Mouse (Mus musculus) bone marrow, adult 2 months (tissue): Measurements from ENCODE around the gene Atxn1. TPM values are rescaled to one million over a fixed set of nuclear protein-coding genes. Genes with fewer than 3 reads are reported as not detected.

Source experiments
- H3K27ac ChIP-seq: fragments of 200-500 bp; 2 replicates; pipeline ENCODE4 v1.5.1; 2012; ENCODE audit warnings: low read depth, mild to moderate bottlenecking, control low read depth, inconsistent platforms, low read length; ENCODE audit not compliant: control insufficient read depth, poor library complexity, insufficient read depth
- H3K4me1 ChIP-seq: fragments of 200-500 bp; 2 replicates; pipeline ENCODE4 v1.6.1; 2011; ENCODE audit warnings: low read length; ENCODE audit not compliant: control insufficient read depth, insufficient read depth
- H3K4me3 ChIP-seq: fragments of 200-500 bp; replicated peaks from 2 replicates; pipeline ENCODE3; 2011; ENCODE audit warnings: mild to moderate bottlenecking, low read depth, low read length, control low read depth; ENCODE audit not compliant: control insufficient read depth
- CTCF ChIP-seq: fragments of 200-500 bp; IDR thresholded peaks from 2 replicates; pipeline ENCODE4 v1.5.1; 2011; ENCODE audit warnings: low read length, control low read depth; ENCODE audit not compliant: control insufficient read depth, insufficient read depth
- POLR2A ChIP-seq: fragments of 200-500 bp; IDR thresholded peaks from 2 replicates; pipeline ENCODE4 v1.6.1; 2011; ENCODE audit warnings: low read depth, mild to moderate bottlenecking, control low read depth, low read length, borderline replicate concordance; ENCODE audit not compliant: control insufficient read depth
- WGBS: fragments of 180-500 bp; shearing (Covaris S2); methylation state at CpG from one replicate; pipeline ENCODE4 v1.1.7; 2018; 5-methylcytosine and 5-hydroxymethylcytosine counted together
- polyA plus RNA-seq: library from polyadenylated mRNA; stranded (reverse); fragments of >200 nt; gene quantifications from 2 replicates; pipeline ENCODE4 v1.2.4, GENCODE M21; 2011; ENCODE audit warnings: low replicate concordance; ENCODE audit not compliant: missing spikeins, insufficient read depth, insufficient read length

Atxn1 gene
- polyA plus RNA-seq, 1 experiment: 5.8 TPM

DNA sequence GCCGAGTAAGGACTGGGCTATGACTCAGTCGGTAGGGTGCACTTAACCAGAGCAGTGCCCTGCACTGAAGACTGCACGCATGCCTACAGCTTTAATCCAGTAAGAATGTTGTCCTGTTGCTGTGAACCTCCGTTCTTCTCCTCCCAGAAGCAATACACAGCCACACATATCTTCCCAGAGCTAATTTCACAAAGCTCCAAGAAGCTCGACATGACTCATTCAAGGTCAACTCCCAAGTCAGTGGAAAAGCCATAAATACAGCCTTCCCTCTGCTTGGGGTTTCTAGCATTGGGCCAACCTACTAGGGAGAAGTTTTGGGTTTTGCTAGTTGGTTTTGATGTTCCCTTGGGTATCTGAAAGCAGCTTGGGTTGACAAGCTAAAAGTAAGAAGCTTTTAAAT is 33.6 kb downstream of the Atxn1 start:
- Histone ChIP-seq H3K4me3 (no peak overlapping the region), H3K4me1 (no peaks in the 10 kb centered on the region; the same call in 1 of the 2 replicates), H3K27ac (no peak overlapping the region)
- 89% methylated on average over 5 of the region's 5 CpGs for WGBS
- no peak for TF ChIP-seq CTCF
- no peak for TF ChIP-seq POLR2A

GRCm38 (mm10) chr13:45929744-45930143 is 35.1 kb downstream of the Atxn1 start:
- no peak for TF ChIP-seq POLR2A
- no peak for TF ChIP-seq CTCF
- H3K4me1 ChIP-seq: no peaks in the 10 kb centered on the region; the same call in 1 of the 2 replicates
- no peak overlapping the region for H3K27ac ChIP-seq
- no peak overlapping the region for H3K4me3 ChIP-seq
- WGBS: 25% methylated on average over 5 of the region's 5 CpGs

DNA sequence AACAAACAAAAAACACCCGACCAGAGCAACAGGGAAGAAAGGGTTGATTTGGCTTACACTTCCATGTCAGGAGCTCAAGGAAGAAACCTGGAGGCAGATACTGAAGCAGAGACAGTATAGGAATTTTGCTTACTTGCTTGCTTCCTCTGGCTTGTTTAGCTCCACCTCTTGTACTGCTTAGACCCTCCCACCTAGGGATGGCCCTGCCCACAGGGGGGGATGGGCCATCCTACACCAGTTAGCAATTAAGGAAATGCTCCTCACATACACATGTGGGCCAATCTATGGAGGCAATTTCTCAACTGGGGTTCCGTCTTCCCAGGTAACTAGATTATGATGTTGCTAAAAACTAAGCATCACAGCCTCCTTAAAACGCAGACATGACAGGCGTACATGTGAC is 39.5 kb downstream of the Atxn1 start:
- H3K27ac ChIP-seq: no peak overlapping the region

GRCm38 (mm10) chr13:45924555-45924954 is 40.3 kb downstream of the Atxn1 start:
- Histone ChIP-seq H3K27ac (no peak overlapping the region), H3K4me3 (no peak overlapping the region)

More for the DNA sequence above, 39.5 kb downstream of the Atxn1 start:
- Histone ChIP-seq H3K4me1 (peaks cover 4% of the 10 kb centered on the region; the same call in 1 of the 2 replicates), H3K4me3 (no peak overlapping the region)
- no peak for TF ChIP-seq CTCF
- no peak for TF ChIP-seq POLR2A
- WGBS: 49% methylated on average over 4 of the region's 4 CpGs

GRCm38 (mm10) chr13:45923086-45923485 is 41.7 kb downstream of the Atxn1 start:
- peaks cover 4% of the 10 kb centered on the region; the same call in 1 of the 2 replicates for H3K4me1 ChIP-seq
- no peak overlapping the region for H3K27ac ChIP-seq
- H3K4me3 ChIP-seq: no peak overlapping the region
- WGBS: 90% methylated on average over 1 of the region's 1 CpGs
- TF ChIP-seq CTCF (no peak), POLR2A (no peak)

More at GRCm38 (mm10) chr13:45924555-45924954, 40.3 kb downstream of the Atxn1 start:
- WGBS: 1% methylated on average over 7 of the region's 7 CpGs
- peaks cover 4% of the 10 kb centered on the region; the same call in 1 of the 2 replicates for H3K4me1 ChIP-seq
- TF ChIP-seq CTCF (no peak), POLR2A (no peak)

DNA sequence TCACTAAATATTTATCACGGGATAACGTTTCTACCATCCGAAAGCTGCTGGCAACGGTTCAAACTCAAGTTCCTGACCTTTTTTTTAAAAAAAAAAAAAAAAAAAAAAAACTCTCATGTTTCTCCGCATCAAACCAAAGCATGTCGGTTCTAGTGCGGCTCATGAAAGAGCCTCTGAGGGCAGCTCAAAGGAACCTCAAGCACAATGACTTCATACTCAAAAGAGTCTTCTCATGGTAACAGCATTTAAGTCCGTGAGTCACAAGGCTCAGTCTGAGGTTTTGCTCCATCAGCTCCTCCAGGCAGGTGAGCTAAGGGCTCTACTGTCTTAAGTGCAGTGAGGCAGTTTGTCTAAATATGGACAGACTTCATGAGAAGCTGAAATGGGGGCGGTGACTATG is 42.3 kb downstream of the Atxn1 start:
- H3K4me1 ChIP-seq: peaks cover 4% of the 10 kb centered on the region; the same call in 1 of the 2 replicates
- WGBS: 6% methylated on average over 9 of the region's 9 CpGs
- TF ChIP-seq CTCF (no peak), POLR2A (no peak)

DNA sequence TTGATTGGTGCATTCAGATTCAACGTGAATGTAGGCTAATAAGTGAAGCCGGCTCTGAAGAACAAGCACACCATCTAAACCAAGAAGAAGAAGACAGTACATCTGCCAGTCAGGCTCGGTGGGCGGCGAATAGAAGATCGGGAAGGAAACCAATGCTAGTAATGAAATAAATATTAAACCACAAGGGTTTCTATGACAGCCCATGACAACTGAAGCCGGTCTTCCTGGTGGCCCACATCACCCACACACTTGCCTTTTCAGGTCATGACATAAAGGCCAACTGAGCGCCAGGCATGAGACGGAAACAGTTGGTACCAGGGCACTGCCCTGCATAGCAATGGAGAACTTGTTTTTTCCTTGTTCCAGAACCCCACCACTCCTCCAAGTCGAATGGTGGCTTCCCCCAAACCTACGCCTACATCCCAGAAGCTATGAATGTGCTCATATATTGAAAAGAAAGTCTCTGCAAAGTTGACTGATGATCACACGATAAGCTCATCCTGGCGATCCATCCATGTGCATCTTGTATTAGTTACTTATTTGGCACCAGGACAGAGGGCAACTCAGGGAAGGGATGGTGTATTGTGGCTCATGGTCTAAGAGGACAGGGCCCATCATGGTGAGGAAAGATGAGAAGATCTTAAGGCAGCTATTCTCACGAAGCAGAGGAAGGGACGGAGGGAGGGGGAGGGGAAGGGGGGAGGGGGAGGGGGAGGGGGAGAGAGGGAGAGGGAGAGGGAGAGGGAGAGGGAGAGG is 45.7 kb downstream of the Atxn1 start:
- H3K4me1 ChIP-seq: peaks cover 4% of the 10 kb centered on the region; the same call in 1 of the 2 replicates
- no peak overlapping the region for H3K27ac ChIP-seq
- no peak for TF ChIP-seq POLR2A
- TF ChIP-seq CTCF: no peak
- H3K4me3 ChIP-seq: no peak overlapping the region
- WGBS: 72% methylated on average over 13 of the region's 15 CpGs

More for the DNA sequence above, 42.3 kb downstream of the Atxn1 start:
- Histone ChIP-seq H3K27ac (no peak overlapping the region), H3K4me3 (no peak overlapping the region)

DNA sequence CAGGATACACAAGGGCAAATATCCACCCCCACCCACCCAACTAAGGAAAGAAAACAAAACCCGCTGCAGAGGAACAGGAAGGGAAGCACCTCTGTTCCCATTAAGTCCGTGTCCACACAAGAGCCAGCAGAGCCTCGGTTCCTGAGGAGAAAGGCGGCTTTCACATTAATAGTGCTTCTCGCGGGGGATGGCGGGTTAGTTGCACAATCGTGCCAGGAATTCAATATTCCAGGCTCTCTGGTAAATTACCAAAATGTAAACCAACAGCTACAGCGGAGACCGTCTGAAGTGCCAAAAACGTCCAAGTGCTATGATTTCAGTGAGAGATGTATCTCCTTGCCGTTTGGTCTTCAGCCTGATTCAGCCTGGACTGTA is 46.8 kb downstream of the Atxn1 start:
- TF ChIP-seq CTCF (no peak), POLR2A (no peak)
- Histone ChIP-seq H3K4me1 (peaks cover 3% of the 10 kb centered on the region; the same call in 1 of the 2 replicates), H3K4me3 (no peak overlapping the region), H3K27ac (no peak overlapping the region; the same call in 1 of the 2 replicates)
- whole genome bisulfite sequencing: 83% methylated on average over 12 of the region's 12 CpGs
